Mouse (Mus musculus) E14TG2a.4 (cell line): Measurements from ENCODE around the gene Foxf1.

ENCODE experiments used
- CTCF ChIP-seq: conservative IDR thresholded peaks from 2 replicates; pipeline ENCODE4 v1.5.1; 2014; ENCODE audit warnings: low read length
- NANOG ChIP-seq: IDR thresholded peaks from 2 replicates; pipeline ENCODE4 v1.6.1; 2014; ENCODE audit warnings: borderline replicate concordance, low read length, mixed read lengths

DNA sequence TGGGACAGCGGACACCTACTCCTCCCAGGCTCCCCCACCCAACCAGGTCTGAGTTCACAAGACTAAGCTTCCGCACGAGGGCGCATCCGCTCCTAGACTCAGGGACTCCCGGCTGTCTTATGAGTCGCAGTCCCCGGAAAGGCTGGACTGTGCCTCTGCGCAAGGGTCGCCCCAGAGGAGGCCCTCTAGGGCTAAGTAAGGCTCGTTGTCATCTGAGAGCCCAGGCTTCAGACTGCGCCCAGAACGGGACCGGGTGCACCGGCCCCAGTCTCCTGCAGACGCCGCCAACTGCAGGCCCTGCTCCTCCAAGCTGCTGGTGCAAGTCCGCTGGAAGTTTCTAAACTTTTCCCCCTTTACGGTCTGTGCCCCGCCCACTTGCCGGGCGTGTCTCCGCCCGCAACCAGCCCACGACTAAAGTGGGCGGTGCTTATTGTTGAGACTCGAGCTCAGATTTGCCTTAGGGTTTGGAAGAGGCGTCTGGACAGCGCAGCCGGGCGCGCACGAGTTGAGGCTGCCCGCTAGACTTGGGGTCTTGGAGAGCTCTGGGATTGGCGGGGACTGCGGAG is 41.2 kb downstream of the Foxf1 start:
- no peak for TF ChIP-seq CTCF
- no peak for TF ChIP-seq NANOG
